Mouse (Mus musculus) heart, embryonic 15.5 days (tissue): ENCODE measurements around the gene Lrp2. TPM values are rescaled to one million over a fixed set of nuclear protein-coding genes. Genes with fewer than 3 reads are reported as not detected.

ENCODE experiments used
- ATAC-seq: fragments of 200-750 bp; cut with Nextera tagmentation; replicated peaks from 2 replicates; pipeline ENCODE4 v1.8.0; 2017; ENCODE audit warnings: low read depth, moderate TSS enrichment; ENCODE audit not compliant: insufficient number of reproducible peaks, insufficient read depth, low FRiP score
- H3K27ac ChIP-seq: fragments of 300-500 bp; sonication (generic); 2 replicates; pipeline ENCODE4 v1.5.1; 2015; ENCODE audit warnings: mild to moderate bottlenecking, inconsistent platforms
- H3K27me3 ChIP-seq: fragments of 300-500 bp; sonication (generic); 2 replicates; pipeline ENCODE4 v1.6.1; 2015; ENCODE audit warnings: inconsistent platforms
- H3K36me3 ChIP-seq: fragments of 300-500 bp; sonication (generic); 2 replicates; pipeline ENCODE4 v1.6.1; 2015; ENCODE audit warnings: mild to moderate bottlenecking, inconsistent platforms
- H3K4me1 ChIP-seq: fragments of 300-500 bp; sonication (generic); replicated peaks from 2 replicates; pipeline ENCODE4 v1.6.1; 2015; ENCODE audit warnings: inconsistent platforms
- H3K4me2 ChIP-seq: fragments of 300-500 bp; sonication (generic); 2 replicates; pipeline ENCODE4 v1.6.1; 2015; ENCODE audit warnings: inconsistent platforms, mild to moderate bottlenecking, moderate library complexity
- H3K4me3 ChIP-seq: fragments of 300-500 bp; sonication (generic); 2 replicates; pipeline ENCODE4 v1.5.1; 2015; ENCODE audit warnings: mild to moderate bottlenecking, inconsistent platforms
- H3K9ac ChIP-seq: fragments of 300-500 bp; sonication (generic); 2 replicates; pipeline ENCODE4 v1.6.1; 2015; ENCODE audit warnings: mild to moderate bottlenecking, inconsistent platforms
- H3K9me3 ChIP-seq: fragments of 300-500 bp; sonication (generic); replicated peaks from 2 replicates; pipeline ENCODE4 v1.6.1; 2016; ENCODE audit warnings: inconsistent platforms
- WGBS: fragments of 180-500 bp; shearing (Covaris S2); methylation state at CpG from one replicate; pipeline ENCODE4 v1.1.7; 2015; ENCODE audit warnings: mixed read lengths; 5-methylcytosine and 5-hydroxymethylcytosine counted together
- polyA plus RNA-seq: library from polyadenylated mRNA; unstranded; fragments of >200 nt; fragmentation: Nextera tagmentation; extraction: Ambion mirVana; gene quantifications from 2 replicates; pipeline ENCODE4 v1.2.1, GENCODE M21; 2015

Gene Lrp2
- polyA plus RNA-seq, 1 experiment from 2014 or later, result 0.25 TPM

- 81% methylated on average over 9 of the region's 9 CpGs for WGBS
- H3K4me1 ChIP-seq, result no peaks in the 10 kb centered on the region
Measured at GRCm38 (mm10) chr2:69500357-69500756, 85.5 kb downstream of the Lrp2 start.

GRCm38 (mm10) chr2:69493130-69493529, 92.7 kb downstream of the Lrp2 start:
- H3K4me3 ChIP-seq, result no peak overlapping the region
- H3K36me3 ChIP-seq, result no peaks in the 10 kb centered on the region
- no peaks in the 10 kb centered on the region for H3K4me1 ChIP-seq
- WGBS, result 83% methylated on average over 4 of the region's 4 CpGs
- no peak overlapping the region for H3K9ac ChIP-seq
- H3K4me2 ChIP-seq, result no peak overlapping the region
- H3K27me3 ChIP-seq, result no peaks in the 10 kb centered on the region
- H3K9me3 ChIP-seq, result no peaks in the 10 kb centered on the region
- no peak overlapping the region for H3K27ac ChIP-seq
- no peak for ATAC-seq

More at GRCm38 (mm10) chr2:69500357-69500756, 85.5 kb downstream of the Lrp2 start:
- Histone ChIP-seq H3K9ac (no peak overlapping the region), H3K36me3 (no peaks in the 10 kb centered on the region), H3K27ac (no peak overlapping the region), H3K27me3 (no peaks in the 10 kb centered on the region), H3K4me3 (no peak overlapping the region), H3K4me2 (no peak overlapping the region), H3K9me3 (no peaks in the 10 kb centered on the region)
- no peak for ATAC-seq

GRCm38 (mm10) chr2:69480965-69481364, 104.9 kb downstream of the Lrp2 start:
- no peak overlapping the region for H3K4me3 ChIP-seq
- no peaks in the 10 kb centered on the region for H3K27me3 ChIP-seq
- no peak overlapping the region for H3K9ac ChIP-seq
- whole genome bisulfite sequencing, result 89% methylated on average over 7 of the region's 7 CpGs
- H3K27ac ChIP-seq, result no peak overlapping the region
- no peaks in the 10 kb centered on the region for H3K36me3 ChIP-seq
- H3K4me2 ChIP-seq, result no peak overlapping the region
- H3K4me1 ChIP-seq, result no peaks in the 10 kb centered on the region
- ATAC-seq, result no peak
- H3K9me3 ChIP-seq, result no peaks in the 10 kb centered on the region

GRCm38 (mm10) chr2:69479859-69480258, 106.0 kb downstream of the Lrp2 start:
- no peak overlapping the region for H3K9ac ChIP-seq
- WGBS, result 74% methylated on average over 7 of the region's 7 CpGs
- H3K4me1 ChIP-seq, result no peaks in the 10 kb centered on the region
- no peak overlapping the region for H3K4me2 ChIP-seq
- no peak overlapping the region for H3K4me3 ChIP-seq
- no peaks in the 10 kb centered on the region for H3K9me3 ChIP-seq
- H3K36me3 ChIP-seq, result no peaks in the 10 kb centered on the region
- no peak overlapping the region for H3K27ac ChIP-seq
- H3K27me3 ChIP-seq, result no peaks in the 10 kb centered on the region
- no peak for ATAC-seq

- ATAC-seq, result no peak
- Histone ChIP-seq H3K9me3 (no peaks in the 10 kb centered on the region), H3K4me2 (no peak overlapping the region), H3K27me3 (peaks cover 3% of the 10 kb centered on the region; the same call in 1 of the 2 replicates), H3K27ac (no peak overlapping the region), H3K36me3 (no peaks in the 10 kb centered on the region), H3K4me3 (no peak overlapping the region), H3K4me1 (no peaks in the 10 kb centered on the region), H3K9ac (no peak overlapping the region)
- 72% methylated on average over 7 of the region's 7 CpGs for WGBS
Measured at GRCm38 (mm10) chr2:69476901-69477300, 109.0 kb downstream of the Lrp2 start.

- Histone ChIP-seq H3K4me2 (no peak overlapping the region), H3K9ac (no peak overlapping the region), H3K9me3 (no peaks in the 10 kb centered on the region), H3K4me1 (no peaks in the 10 kb centered on the region), H3K27ac (no peak overlapping the region), H3K27me3 (peaks cover 3% of the 10 kb centered on the region; the same call in 1 of the 2 replicates), H3K36me3 (no peaks in the 10 kb centered on the region), H3K4me3 (no peak overlapping the region)
- no peak for ATAC-seq
- 31% methylated on average over 9 of the region's 9 CpGs for WGBS
Measured at GRCm38 (mm10) chr2:69475177-69475576, 110.7 kb downstream of the Lrp2 start.

- 0 out of 2 replicates have a peak, but pooled peaks have one; percentile 7 for ATAC-seq
- Histone ChIP-seq H3K27me3 (peaks cover 3% of the 10 kb centered on the region; the same call in 1 of the 2 replicates), H3K36me3 (no peaks in the 10 kb centered on the region), H3K4me3 (no peak overlapping the region), H3K4me1 (no peaks in the 10 kb centered on the region), H3K4me2 (no peak overlapping the region), H3K27ac (no peak overlapping the region), H3K9ac (no peak overlapping the region), H3K9me3 (no peaks in the 10 kb centered on the region)
- 73% methylated on average over 4 of the region's 4 CpGs for WGBS
Measured at GRCm38 (mm10) chr2:69471837-69472236, 114.0 kb downstream of the Lrp2 start.

GRCm38 (mm10) chr2:69463609-69464008, 122.3 kb downstream of the Lrp2 start:
- Histone ChIP-seq H3K4me3 (no peak overlapping the region), H3K27me3 (no peaks in the 10 kb centered on the region), H3K27ac (no peak overlapping the region), H3K4me2 (no peak overlapping the region), H3K9ac (no peak overlapping the region), H3K36me3 (no peaks in the 10 kb centered on the region), H3K4me1 (no peaks in the 10 kb centered on the region), H3K9me3 (no peaks in the 10 kb centered on the region)
- no peak for ATAC-seq
- WGBS, result 68% methylated on average over 6 of the region's 6 CpGs

- Histone ChIP-seq H3K9ac (no peak overlapping the region), H3K36me3 (no peaks in the 10 kb centered on the region), H3K4me2 (no peak overlapping the region), H3K4me3 (no peak overlapping the region), H3K9me3 (no peaks in the 10 kb centered on the region), H3K27ac (no peak overlapping the region), H3K4me1 (no peaks in the 10 kb centered on the region), H3K27me3 (no peaks in the 10 kb centered on the region)
- no peak for ATAC-seq
- WGBS, result 86% methylated on average over 17 of the region's 17 CpGs
Measured at GRCm38 (mm10) chr2:69459481-69459880, 126.4 kb downstream of the Lrp2 start.

GRCm38 (mm10) chr2:69451128-69451527, 134.7 kb downstream of the Lrp2 start:
- WGBS, result 77% methylated on average over 5 of the region's 5 CpGs

GRCm38 (mm10) chr2:69448581-69448980, 137.3 kb downstream of the Lrp2 start:
- H3K36me3 ChIP-seq, result no peaks in the 10 kb centered on the region
- H3K4me1 ChIP-seq, result no peaks in the 10 kb centered on the region
- no peaks in the 10 kb centered on the region for H3K27me3 ChIP-seq
- 74% methylated on average over 4 of the region's 4 CpGs for WGBS
- ATAC-seq, result no peak
- no peaks in the 10 kb centered on the region for H3K9me3 ChIP-seq
- H3K4me2 ChIP-seq, result no peak overlapping the region
- H3K27ac ChIP-seq, result no peak overlapping the region
- no peak overlapping the region for H3K4me3 ChIP-seq
- H3K9ac ChIP-seq, result no peak overlapping the region

More at GRCm38 (mm10) chr2:69451128-69451527, 134.7 kb downstream of the Lrp2 start:
- no peak for ATAC-seq
- H3K27me3 ChIP-seq, result no peaks in the 10 kb centered on the region
- no peaks in the 10 kb centered on the region for H3K4me1 ChIP-seq
- no peak overlapping the region for H3K27ac ChIP-seq
- H3K9ac ChIP-seq, result no peak overlapping the region
- H3K4me3 ChIP-seq, result no peak overlapping the region
- H3K4me2 ChIP-seq, result no peak overlapping the region
- H3K36me3 ChIP-seq, result no peaks in the 10 kb centered on the region
- H3K9me3 ChIP-seq, result no peaks in the 10 kb centered on the region

GRCm38 (mm10) chr2:69445896-69446472, 139.9 kb downstream of the Lrp2 start:
- Histone ChIP-seq H3K27ac (no peak overlapping the region), H3K4me2 (no peak overlapping the region), H3K36me3 (no peaks in the 10 kb centered on the region), H3K4me3 (no peak overlapping the region), H3K9ac (no peak overlapping the region), H3K27me3 (no peaks in the 10 kb centered on the region), H3K9me3 (no peaks in the 10 kb centered on the region), H3K4me1 (no peaks in the 10 kb centered on the region)
- no peak for ATAC-seq
- WGBS, result 62% methylated on average over 4 of the region's 4 CpGs
